Mouse (Mus musculus) G1E-ER4 (cell line): Measurements from ENCODE around the gene Ptges3l. TPM values are rescaled to one million over a fixed set of nuclear protein-coding genes. Genes with fewer than 3 reads are reported as not detected.

Experiments used
- GATA1 ChIP-seq: IDR thresholded peaks from one replicate; pipeline ENCODE4 v1.8.0; 2012; ENCODE audit warnings: low read length, inconsistent platforms
- polyA plus RNA-seq: library from polyadenylated mRNA; stranded (reverse); fragments of >175 nt; gene quantifications from 2 replicates; pipeline ENCODE4 v1.2.3, GENCODE M21; 2012

Ptges3l gene
- polyA plus RNA-seq, 1 experiment, result 0.30 TPM

DNA sequence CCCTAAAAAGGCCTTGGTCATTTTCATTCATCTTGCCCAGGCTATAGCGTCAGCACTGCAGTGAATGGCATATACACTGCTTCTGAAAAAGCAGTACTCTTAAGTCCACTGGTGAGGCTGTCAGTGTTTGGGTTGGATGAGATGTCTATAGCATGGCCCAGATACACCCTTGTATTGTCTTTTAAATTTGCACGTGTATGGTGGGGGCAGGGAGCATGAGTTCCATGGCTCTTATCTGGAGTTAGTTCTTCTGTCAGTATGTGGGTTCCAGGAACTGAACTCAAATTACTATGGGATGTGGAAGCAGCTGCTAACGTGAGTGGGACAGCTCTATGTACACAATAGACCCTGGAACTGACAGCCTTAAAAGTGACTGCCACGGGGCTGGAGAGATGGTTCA lies 10.7 kb upstream of the Ptges3l start:
- no peak for TF ChIP-seq GATA1

DNA sequence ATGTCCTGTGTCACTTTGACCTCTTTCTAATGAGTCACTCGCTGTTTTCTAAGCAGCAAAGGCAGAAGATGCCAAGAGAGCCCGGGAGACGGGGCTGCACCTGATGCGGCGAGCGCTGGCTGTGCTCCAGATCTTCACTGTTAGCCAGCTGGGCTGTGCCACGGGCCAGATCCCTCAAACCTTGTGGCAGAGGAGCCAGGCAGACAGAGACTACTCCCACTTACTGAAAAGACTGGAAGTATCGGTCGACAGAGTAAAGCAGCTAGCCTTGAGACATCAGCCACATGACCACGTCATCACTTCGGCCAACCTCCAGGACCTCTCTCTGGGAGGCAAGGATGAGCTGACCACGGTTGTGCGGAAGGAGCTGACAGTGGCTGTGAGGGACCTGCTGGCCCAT lies 8.3 kb upstream of the Ptges3l start:
- no peak for TF ChIP-seq GATA1

DNA sequence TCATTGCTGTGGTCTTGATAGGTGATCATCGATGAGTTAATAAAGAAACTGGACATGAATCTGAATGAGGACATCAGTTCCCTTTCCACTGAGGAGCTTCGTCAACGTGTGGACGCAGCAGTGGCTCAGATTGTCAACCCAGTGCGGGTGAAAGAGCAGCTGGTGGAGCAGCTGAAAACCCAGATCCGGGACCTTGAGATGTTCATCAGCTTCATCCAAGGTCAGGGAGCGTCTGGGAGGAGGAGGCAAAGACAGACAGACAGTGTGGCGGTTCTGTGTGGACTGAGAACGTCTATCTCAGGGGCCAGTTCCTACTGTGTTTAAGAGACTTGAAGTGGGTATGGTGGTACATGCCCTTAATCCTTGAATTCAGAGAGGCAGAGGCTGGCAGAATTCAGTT lies 6.2 kb upstream of the Ptges3l start:
- TF ChIP-seq GATA1, result no peak

DNA sequence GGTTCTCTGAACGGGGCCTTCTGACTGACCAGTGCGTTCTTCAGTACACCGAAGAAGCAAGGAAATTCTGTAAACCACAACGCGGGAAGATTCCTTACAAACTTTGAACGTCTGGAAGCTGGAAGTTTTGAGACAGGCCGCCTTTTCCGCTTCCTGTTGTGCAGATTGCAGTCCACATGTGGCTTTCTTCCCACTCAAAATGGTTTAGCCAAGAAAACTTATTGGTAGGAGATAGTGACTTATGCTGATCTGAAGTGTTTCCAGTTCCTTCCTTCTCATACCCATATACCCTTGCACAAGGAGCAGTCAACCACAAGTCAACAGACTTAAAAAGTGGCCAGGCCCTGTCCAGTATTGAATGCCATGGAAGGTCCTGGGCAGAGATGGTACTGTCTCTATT lies 1.0 kb upstream of the Ptges3l start:
- no peak for TF ChIP-seq GATA1

DNA sequence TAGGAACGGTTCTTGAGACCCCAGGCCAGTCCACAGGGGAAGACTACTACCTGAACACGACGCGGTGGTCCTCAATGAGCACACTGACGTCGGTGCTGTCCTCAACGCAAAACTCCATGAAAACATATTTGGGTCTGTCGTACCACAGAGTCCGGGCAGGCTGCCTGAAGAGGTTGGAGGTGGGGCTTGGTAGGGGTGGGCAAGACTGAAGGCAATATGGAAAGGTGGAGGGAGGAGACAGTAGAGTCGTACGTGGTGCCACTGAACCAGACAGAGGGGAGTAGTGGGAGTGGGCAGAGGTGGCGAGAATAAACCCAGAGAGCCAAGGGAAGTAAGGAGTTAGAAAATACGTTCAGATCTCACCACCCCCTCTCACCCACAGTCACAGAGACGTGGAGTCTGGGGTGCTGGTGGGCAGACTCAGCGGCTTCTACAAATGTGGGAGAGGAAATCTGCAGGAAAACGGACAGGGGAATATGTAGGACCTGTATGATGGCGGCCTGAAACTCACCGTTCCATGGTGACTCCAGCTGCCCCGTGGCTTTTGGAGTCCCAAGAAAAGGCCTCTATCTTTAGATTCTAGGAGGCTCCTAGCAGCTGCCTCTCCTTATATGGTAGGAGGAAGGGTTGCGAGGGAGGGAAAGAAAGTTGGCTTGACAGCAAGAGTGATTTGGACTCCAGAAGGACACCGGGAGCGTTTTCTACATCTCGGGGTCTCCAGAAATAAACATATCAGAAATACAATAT lies 855 bp downstream of the Ptges3l start, which contains the start of gene Gm27029:
Gene Gm27029, minus strand, starts transcription at position 692 of the 747 bp plus-strand sequence.
- no peak for TF ChIP-seq GATA1

DNA sequence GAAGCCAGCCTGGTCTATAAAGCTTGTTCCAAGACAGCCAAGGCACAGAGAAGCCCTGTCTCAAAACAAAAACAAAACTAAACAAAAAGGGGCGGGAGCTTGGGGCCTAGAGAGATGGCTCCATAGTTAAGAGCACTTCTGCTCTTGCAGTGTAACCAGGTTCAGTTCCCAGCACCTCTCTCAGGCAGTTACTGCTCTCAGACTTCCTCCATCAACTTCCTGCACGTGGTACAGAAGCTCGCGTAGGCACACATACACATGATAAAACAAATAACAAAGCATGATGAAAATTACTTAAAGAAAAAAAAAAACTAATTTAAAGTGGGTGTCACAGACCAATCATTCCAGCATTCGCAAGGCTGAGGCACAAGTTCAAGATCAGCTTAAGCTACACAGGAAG lies 5.0 kb downstream of the Ptges3l start:
- TF ChIP-seq GATA1, result no peak

DNA sequence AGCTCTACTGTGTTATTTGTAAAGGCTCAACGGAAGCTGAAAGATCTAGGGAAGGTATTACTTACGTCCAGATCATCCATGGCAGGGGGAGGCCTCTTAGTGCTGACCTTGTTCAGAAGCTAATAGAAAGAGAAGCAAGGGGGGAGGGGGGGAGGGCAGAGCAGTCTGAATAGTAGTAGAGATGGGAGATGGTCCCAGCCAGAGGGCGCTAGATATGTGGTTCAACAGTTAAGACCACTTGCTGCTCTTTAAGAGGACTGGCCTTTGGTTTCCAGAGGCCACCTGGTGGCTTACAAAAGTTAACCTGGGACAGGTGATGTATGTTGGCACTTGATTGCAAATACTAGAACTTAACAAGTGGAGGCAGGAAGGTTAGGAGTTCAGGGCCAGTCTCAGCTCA lies 5.5 kb downstream of the Ptges3l start:
- TF ChIP-seq GATA1, result no peak

DNA sequence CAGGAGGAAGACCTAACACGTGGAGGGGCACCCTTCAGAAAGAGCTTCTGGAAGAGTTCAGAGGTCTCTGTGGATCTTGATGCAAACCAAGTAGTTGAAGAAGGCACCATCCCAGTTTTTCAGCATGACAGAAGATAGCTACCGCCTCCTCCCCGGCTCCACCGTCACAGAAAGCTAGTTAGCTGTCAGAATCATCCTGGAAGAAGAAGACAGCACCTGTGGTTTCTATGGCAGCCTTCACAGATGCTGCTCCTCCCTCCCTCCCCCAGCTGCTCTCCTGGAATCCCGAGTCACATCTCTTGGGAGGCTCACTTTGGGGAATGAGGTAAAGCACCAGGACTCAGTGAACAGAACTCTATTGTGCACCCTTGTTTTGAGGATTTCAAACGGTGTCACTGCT lies 6.1 kb downstream of the Ptges3l start:
- TF ChIP-seq GATA1, result no peak

DNA sequence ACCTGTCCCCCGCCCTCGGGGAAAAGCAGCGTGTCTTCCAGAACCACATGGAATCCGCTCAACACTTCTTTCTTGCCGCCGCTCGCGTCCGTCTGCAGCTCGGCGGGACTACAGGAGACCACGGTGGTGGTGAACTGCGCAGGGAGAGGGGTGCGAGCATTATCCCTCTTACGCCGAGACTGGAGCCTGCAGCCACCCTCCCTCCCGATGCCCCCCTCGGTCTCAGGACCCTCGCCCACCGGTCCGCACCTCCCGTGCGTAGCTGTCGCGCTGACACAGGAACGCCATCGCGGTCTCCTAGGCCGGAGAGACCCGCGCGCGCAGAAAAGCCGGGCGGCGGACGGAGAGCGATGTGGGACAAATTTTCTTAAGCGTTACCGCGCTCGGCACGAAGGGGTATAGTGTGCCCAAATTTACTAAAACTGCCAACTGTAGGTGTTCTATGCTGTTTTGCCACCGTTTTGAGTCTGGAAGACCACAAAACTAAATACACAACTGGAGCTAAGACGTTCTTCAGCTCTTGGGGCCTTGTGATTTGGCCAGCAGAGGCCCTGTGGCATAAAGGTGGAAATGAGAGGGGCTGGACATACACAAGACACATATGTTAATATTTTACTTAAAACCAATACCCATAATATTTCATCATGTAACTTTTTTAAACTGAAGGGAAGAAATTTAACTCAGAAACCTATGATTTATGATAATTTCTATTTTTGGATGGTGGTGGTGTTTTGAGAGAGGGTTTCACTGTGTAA lies 7.9 kb downstream of the Ptges3l start, which contains the start of gene Aarsd1:
Gene Aarsd1, minus strand, starts transcription at position 515 of the 755 bp plus-strand sequence.
- no peak for TF ChIP-seq GATA1

DNA sequence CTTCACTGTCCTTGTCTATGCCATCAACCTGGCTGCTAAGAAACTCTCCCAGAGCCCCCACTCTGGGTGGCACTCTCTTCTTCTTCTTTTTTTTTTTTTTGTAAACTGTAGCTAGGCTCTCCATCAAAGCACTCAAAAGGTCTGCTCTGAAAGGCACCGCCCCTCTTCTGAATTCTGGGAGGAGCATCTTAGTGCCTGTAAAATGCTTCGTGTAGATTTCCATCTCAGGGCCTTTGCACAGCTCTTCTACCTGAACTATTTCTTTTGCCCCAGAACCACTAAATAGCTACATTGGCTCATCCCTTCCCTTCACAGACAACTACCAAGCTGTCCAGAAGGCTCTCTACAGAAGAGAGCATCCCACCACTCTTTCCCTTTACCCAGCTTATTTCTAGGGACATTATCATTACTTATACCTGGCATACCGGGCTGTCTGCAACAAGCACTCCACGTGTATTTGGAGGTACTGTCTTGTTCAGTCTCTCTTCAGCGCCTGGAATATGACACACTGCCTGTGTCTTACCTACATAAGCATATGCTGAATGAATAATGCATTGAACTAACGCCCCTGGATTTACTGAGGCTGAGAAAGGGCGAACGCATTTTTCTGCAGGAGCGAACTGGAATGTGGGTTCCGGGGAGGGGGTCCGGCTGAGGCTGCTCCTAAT lies 8.6 kb downstream of the Ptges3l start:
- TF ChIP-seq GATA1, result no peak

DNA sequence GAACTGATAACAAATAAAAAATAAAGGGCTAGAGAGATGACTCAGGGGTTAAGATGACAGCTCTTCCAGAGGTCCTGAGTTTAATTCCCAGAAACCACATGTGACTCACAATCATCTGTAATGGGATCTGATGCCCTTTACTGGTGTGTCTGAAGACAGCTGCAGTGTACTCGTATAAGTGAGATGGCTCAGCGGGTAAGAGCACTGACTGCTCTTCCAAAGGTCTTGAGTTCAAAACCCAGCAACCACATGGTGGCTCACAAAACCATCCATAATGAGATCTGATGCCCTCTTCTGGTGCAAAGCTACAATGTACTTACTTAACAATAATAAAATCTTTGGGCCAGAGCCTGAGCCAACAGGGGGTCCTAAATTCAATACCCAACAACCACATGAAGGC lies 9.8 kb downstream of the Ptges3l start:
- TF ChIP-seq GATA1, result no peak

DNA sequence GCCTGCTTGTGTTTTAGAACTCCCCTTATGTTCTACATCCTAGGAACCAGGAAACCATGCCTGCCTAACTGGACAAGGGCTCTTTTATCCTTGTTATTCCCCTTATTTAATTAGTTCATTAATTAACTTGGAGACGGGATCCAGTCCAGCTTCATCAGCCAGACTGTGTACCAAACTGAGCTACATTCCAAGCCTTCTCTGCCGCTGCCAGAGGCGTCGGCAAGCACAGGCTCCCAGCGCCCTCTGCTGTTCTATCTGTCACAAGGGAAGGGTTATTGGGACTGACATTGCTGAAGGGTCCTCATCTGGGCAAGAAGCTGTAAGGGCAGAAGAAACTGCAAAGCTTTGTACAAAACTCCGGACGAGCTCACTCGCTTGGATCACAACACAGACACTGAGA lies 30.0 kb downstream of the Ptges3l start:
- TF ChIP-seq GATA1, result no peak

DNA sequence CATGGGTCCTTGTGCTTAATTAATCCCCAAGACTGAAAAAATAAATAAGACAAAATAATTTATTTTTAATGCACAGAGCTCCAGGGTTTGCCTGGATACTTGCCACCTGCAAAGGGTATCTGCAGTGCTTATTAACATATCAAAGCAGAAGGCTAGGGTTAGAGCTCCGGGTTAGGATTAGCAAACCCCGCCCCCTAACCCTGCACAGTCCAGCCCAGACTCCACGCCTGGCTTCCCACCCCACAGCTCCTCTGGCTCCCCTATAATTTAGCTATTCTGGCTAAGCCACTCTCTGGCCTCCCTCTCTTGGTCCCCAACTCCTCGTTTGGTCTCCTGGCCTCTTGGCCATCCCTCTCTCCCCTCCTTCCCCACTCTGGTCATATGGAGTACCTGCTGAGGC lies 43.3 kb downstream of the Ptges3l start:
- no peak for TF ChIP-seq GATA1

DNA sequence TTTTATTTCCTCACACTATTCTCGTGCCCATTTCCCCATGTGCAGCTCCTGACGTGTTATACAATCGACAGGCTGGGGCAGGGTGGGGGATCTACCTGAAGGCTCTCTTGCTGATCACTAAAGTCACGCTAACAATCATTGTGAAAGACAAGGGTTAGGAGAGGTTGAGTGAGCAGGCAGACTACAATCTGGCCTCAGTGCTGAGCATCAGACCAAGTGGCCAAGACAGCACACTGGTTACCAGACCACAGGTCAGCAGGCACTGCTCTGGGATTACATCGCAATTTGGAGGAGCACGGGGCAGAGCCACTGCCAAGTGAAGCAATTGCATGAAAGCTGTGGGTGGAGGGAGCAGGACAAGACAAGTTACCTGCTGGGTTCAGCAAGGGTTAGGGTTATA lies 46.2 kb downstream of the Ptges3l start:
- TF ChIP-seq GATA1, result no peak

DNA sequence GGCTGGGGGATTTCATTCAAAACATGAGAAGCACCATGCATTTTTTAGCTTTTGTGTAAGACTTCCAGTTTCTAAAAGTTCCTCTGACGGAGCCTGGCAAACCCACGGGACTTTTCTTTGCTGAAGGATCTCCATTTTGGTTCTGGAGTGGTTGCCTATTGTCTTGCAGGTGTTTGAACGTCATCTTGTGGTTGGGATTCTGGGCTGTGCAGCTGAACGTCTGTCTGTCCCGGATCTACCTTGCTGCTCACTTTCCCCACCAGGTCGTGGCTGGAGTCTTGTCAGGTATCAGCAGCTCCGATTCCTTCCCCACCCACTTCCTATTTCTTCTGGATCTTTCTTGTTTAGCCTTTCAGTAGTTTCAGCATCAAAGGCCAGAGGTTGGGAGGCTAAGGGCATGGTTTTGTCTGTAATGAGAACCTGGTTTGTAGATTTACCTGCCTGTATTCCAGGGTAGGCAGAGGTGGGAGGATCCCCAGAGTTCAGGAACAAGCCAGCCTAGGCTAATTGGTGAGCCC lies 50.7 kb downstream of the Ptges3l start:
- TF ChIP-seq GATA1, result no peak

DNA sequence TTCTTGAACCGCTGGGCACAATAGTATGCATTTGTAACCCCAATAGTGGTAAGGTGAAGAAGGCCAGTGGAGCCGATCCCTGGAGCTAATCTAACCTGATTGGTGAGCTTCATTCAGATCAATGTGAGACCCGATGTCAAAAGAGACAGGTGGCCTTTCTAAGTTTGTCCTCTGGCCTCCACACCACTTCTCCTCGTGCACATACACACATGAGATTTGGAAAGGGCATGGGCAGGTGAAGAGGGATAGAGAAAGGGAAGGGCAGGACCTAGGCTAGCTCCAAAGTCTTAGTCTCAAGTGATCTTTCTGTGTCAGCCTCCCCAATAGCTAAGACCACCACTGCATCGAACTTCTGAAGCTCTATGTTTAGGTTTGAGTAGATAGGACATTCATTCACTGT lies 55.0 kb downstream of the Ptges3l start:
- no peak for TF ChIP-seq GATA1

Other genes starting within 250 kb of the Ptges3l start
- not detected in 2 replicates for gene Ccr10, start 249.9 kb downstream of the Ptges3l start, polyA plus RNA-seq
- 1.3 and 3.6 TPM in 2 replicates for gene Ezh1, start 198.9 kb downstream of the Ptges3l start, polyA plus RNA-seq
- 0.08 TPM in 1 of 2 replicates, not detected in the other for gene Ramp2, start 179.3 kb downstream of the Ptges3l start, polyA plus RNA-seq
- 122 and 174 TPM in 2 replicates for gene Vps25, start 171.6 kb downstream of the Ptges3l start, polyA plus RNA-seq
- gene Wnk4, start 164.8 kb downstream of the Ptges3l start, polyA plus RNA-seq, result 60.9 and 68.4 TPM in 2 replicates
- gene Cntd1, start 146.3 kb downstream of the Ptges3l start, polyA plus RNA-seq, result 0.06 TPM in 2 replicates
- gene Coa3, start 146.2 kb downstream of the Ptges3l start, polyA plus RNA-seq, result 23.1 and 57.7 TPM in 2 replicates
- 127 and 150 TPM in 2 replicates for gene Becn1, start 123.0 kb downstream of the Ptges3l start, polyA plus RNA-seq
- 79.5 and 97.2 TPM in 2 replicates for gene Psme3, start 109.1 kb downstream of the Ptges3l start, polyA plus RNA-seq
- gene Aoc2, start 100.3 kb downstream of the Ptges3l start, polyA plus RNA-seq, result 6.2 and 8.6 TPM in 2 replicates
- 0.05 TPM in 1 of 2 replicates, not detected in the other for gene Aoc3, start 94.7 kb downstream of the Ptges3l start, polyA plus RNA-seq
- not detected in 2 replicates for gene G6pc, start 57.8 kb downstream of the Ptges3l start, polyA plus RNA-seq
- 79.1 and 84.8 TPM in 2 replicates for gene Aarsd1, start 7.7 kb downstream of the Ptges3l start, polyA plus RNA-seq
- gene Gm27029, start 537 bp downstream of the Ptges3l start, polyA plus RNA-seq, result 0.81 and 1.8 TPM in 2 replicates
- 6.9 and 7.2 TPM in 2 replicates for gene Rundc1, start 248 bp downstream of the Ptges3l start, polyA plus RNA-seq
- gene Rpl27, start 17.0 kb upstream of the Ptges3l start, polyA plus RNA-seq, result 482 and 957 TPM in 2 replicates
- gene Ifi35, start 23.1 kb upstream of the Ptges3l start, polyA plus RNA-seq, result 35.5 and 37.1 TPM in 2 replicates
- gene Rnd2, start 39.7 kb upstream of the Ptges3l start, polyA plus RNA-seq, result 33.7 and 44.8 TPM in 2 replicates
- gene Vat1, start 40.9 kb upstream of the Ptges3l start, polyA plus RNA-seq, result 282 and 396 TPM in 2 replicates
- 3.8 and 27.2 TPM in 2 replicates for gene Brca1, start 126.6 kb upstream of the Ptges3l start, polyA plus RNA-seq
- 86.3 and 105 TPM in 2 replicates for gene Nbr1, start 126.8 kb upstream of the Ptges3l start, polyA plus RNA-seq
- gene Tmem106a, start 156.9 kb upstream of the Ptges3l start, polyA plus RNA-seq, result 0.46 and 0.69 TPM in 2 replicates
- gene Gm11634, start 173.9 kb upstream of the Ptges3l start, polyA plus RNA-seq, result not detected in 2 replicates
- 1.7 and 1.9 TPM in 2 replicates for gene Rdm1, start 201.9 kb upstream of the Ptges3l start, polyA plus RNA-seq
- 1.3 TPM in 2 replicates for gene Arl4d, start 240.2 kb upstream of the Ptges3l start, polyA plus RNA-seq